Mouse (Mus musculus) neural tube, embryonic 12.5 days (tissue): ENCODE measurements around the gene Iglon5. TPM values are rescaled to one million over a fixed set of nuclear protein-coding genes. Genes with fewer than 3 reads are reported as not detected.

Experiments used
- ATAC-seq: fragments of 200-750 bp; cut with Nextera tagmentation; 2 replicates; pipeline ENCODE4 v1.8.0; 2017; ENCODE audit warnings: low read depth, mild to moderate bottlenecking, moderate TSS enrichment, moderate library complexity; ENCODE audit not compliant: low FRiP score
- H3K27ac ChIP-seq: fragments of 300-500 bp; sonication (generic); 2 replicates; pipeline ENCODE4 v1.5.1; 2016
- H3K27me3 ChIP-seq: fragments of 300-500 bp; sonication (generic); replicated peaks from 2 replicates; pipeline ENCODE4 v1.6.1; 2016; ENCODE audit warnings: mild to moderate bottlenecking
- H3K36me3 ChIP-seq: fragments of 300-500 bp; sonication (generic); 2 replicates; pipeline ENCODE4 v1.6.1; 2016; ENCODE audit warnings: mild to moderate bottlenecking
- H3K4me1 ChIP-seq: fragments of 300-500 bp; sonication (generic); 2 replicates; pipeline ENCODE4 v1.6.1; 2016
- H3K4me2 ChIP-seq: fragments of 300-500 bp; sonication (generic); replicated peaks from 2 replicates; pipeline ENCODE4 v1.6.1; 2016; ENCODE audit warnings: mild to moderate bottlenecking
- H3K4me3 ChIP-seq: fragments of 300-500 bp; sonication (generic); 2 replicates; pipeline ENCODE4 v1.5.1; 2016
- H3K9ac ChIP-seq: fragments of 300-500 bp; sonication (generic); 2 replicates; pipeline ENCODE4 v1.6.1; 2016; ENCODE audit warnings: mild to moderate bottlenecking
- H3K9me3 ChIP-seq: fragments of 300-500 bp; sonication (generic); 2 replicates; pipeline ENCODE4 v1.6.1; 2016; ENCODE audit warnings: mild to moderate bottlenecking
- WGBS: fragments of 180-500 bp; shearing (Covaris S2); methylation state at CpG from one replicate; pipeline ENCODE4 v1.1.7; 2016; 5-methylcytosine and 5-hydroxymethylcytosine counted together
- polyA plus RNA-seq: library from polyadenylated mRNA; unstranded; fragments of >200 nt; fragmentation: Nextera tagmentation; extraction: Ambion mirVana; gene quantifications from 2 replicates; pipeline ENCODE4 v1.2.1, GENCODE M21; 2016

The Iglon5 gene
- polyA plus RNA-seq, 1 experiment from 2014 or later, result 4.0 TPM

GRCm38 (mm10) chr7:43441071-43441470 lies 48.8 kb downstream of the Iglon5 start:
- H3K27me3 ChIP-seq, result no peaks in the 10 kb centered on the region
- H3K36me3 ChIP-seq, result no peaks in the 10 kb centered on the region
- H3K9ac ChIP-seq, result no peak overlapping the region
- H3K4me3 ChIP-seq, result no peak overlapping the region
- ATAC-seq, result no peak
- no peaks in the 10 kb centered on the region for H3K9me3 ChIP-seq
- H3K4me1 ChIP-seq, result peaks cover 19% of the 10 kb centered on the region
- no peak overlapping the region for H3K27ac ChIP-seq
- 89% methylated on average over 3 of the region's 3 CpGs for WGBS
- no peak overlapping the region for H3K4me2 ChIP-seq

GRCm38 (mm10) chr7:43440482-43440881 lies 49.4 kb downstream of the Iglon5 start, which contains the start of gene Cldnd2:
Gene Cldnd2, plus strand, starts transcription at chr7:43440782.
- H3K4me2 ChIP-seq, result no peak within 1 kb of the TSS
- 82% methylated on average over 6 of the region's 6 CpGs for WGBS

GRCm38 (mm10) chr7:43438611-43439010 lies 51.3 kb downstream of the Iglon5 start:
- no peak for ATAC-seq
- H3K27ac ChIP-seq, result no peak overlapping the region
- H3K9me3 ChIP-seq, result no peaks in the 10 kb centered on the region
- WGBS, result 82% methylated on average over 4 of the region's 4 CpGs
- no peak overlapping the region for H3K9ac ChIP-seq
- H3K36me3 ChIP-seq, result no peaks in the 10 kb centered on the region
- H3K4me3 ChIP-seq, result no peak overlapping the region
- no peak overlapping the region for H3K4me2 ChIP-seq
- H3K27me3 ChIP-seq, result no peaks in the 10 kb centered on the region
- peaks cover 9% of the 10 kb centered on the region for H3K4me1 ChIP-seq

More at GRCm38 (mm10) chr7:43440482-43440881, 49.4 kb downstream of the Iglon5 start, which contains the start of gene Cldnd2:
- Histone ChIP-seq H3K36me3 (no peaks in the 10 kb centered on the region), H3K9ac (no peak within 1 kb of the TSS), H3K4me1 (peaks cover 19% of the 10 kb centered on the region), H3K9me3 (no peaks in the 10 kb centered on the region), H3K4me3 (no peak within 1 kb of the TSS), H3K27ac (no peak within 1 kb of the TSS), H3K27me3 (no peaks in the 10 kb centered on the region)
- no peak for ATAC-seq

- Histone ChIP-seq H3K27me3 (no peaks in the 10 kb centered on the region), H3K36me3 (no peaks in the 10 kb centered on the region), H3K4me1 (no peaks in the 10 kb centered on the region), H3K4me2 (no peak within 1 kb of the TSS), H3K27ac (no peak within 1 kb of the TSS), H3K9me3 (no peaks in the 10 kb centered on the region), H3K4me3 (no peak within 1 kb of the TSS), H3K9ac (no peak within 1 kb of the TSS)
- 76% methylated on average over 10 of the region's 10 CpGs for WGBS
- ATAC-seq, result no peak
Measured at GRCm38 (mm10) chr7:43436341-43437255, 53.3 kb downstream of the Iglon5 start, which contains the start of gene Nkg7. Gene Nkg7, plus strand, starts transcription at chr7:43437073.

- Histone ChIP-seq H3K9ac (no peak overlapping the region), H3K36me3 (no peaks in the 10 kb centered on the region), H3K4me3 (no peak overlapping the region), H3K4me1 (no peaks in the 10 kb centered on the region), H3K9me3 (no peaks in the 10 kb centered on the region), H3K27me3 (no peaks in the 10 kb centered on the region), H3K4me2 (no peak overlapping the region), H3K27ac (no peak overlapping the region)
- WGBS, result 82% methylated on average over 5 of the region's 5 CpGs
- ATAC-seq, result no peak
Measured at GRCm38 (mm10) chr7:43434676-43435075, 55.2 kb downstream of the Iglon5 start.

GRCm38 (mm10) chr7:43432891-43433290 lies 57.0 kb downstream of the Iglon5 start:
- Histone ChIP-seq H3K4me1 (no peaks in the 10 kb centered on the region), H3K27me3 (no peaks in the 10 kb centered on the region), H3K9ac (no peak overlapping the region), H3K9me3 (no peaks in the 10 kb centered on the region), H3K36me3 (no peaks in the 10 kb centered on the region), H3K4me2 (no peak overlapping the region), H3K27ac (no peak overlapping the region), H3K4me3 (no peak overlapping the region)
- WGBS, result 82% methylated on average over 4 of the region's 4 CpGs
- ATAC-seq, result no peak

GRCm38 (mm10) chr7:43429500-43429899 lies 60.4 kb downstream of the Iglon5 start:
- Histone ChIP-seq H3K36me3 (no peaks in the 10 kb centered on the region), H3K27ac (no peak overlapping the region), H3K4me2 (no peak overlapping the region), H3K4me3 (no peak overlapping the region), H3K9me3 (no peaks in the 10 kb centered on the region), H3K9ac (no peak overlapping the region), H3K27me3 (no peaks in the 10 kb centered on the region), H3K4me1 (no peaks in the 10 kb centered on the region)
- ATAC-seq, result no peak
- 66% methylated on average over 4 of the region's 4 CpGs for WGBS

- H3K4me2 ChIP-seq, result no peak within 1 kb of the TSS
- no peak within 1 kb of the TSS for H3K9ac ChIP-seq
- no peak within 1 kb of the TSS for H3K4me3 ChIP-seq
- no peak within 1 kb of the TSS for H3K27ac ChIP-seq
- no peaks in the 10 kb centered on the region for H3K9me3 ChIP-seq
- no peaks in the 10 kb centered on the region for H3K36me3 ChIP-seq
- ATAC-seq, result no peak
- H3K4me1 ChIP-seq, result no peaks in the 10 kb centered on the region
- no peaks in the 10 kb centered on the region for H3K27me3 ChIP-seq
- WGBS, result 79% methylated on average over 8 of the region's 8 CpGs
Measured at GRCm38 (mm10) chr7:43427406-43427805, 62.5 kb downstream of the Iglon5 start, which contains the start of gene Lim2. Gene Lim2, plus strand, starts transcription at chr7:43427670.

GRCm38 (mm10) chr7:43423991-43424625 lies 65.8 kb downstream of the Iglon5 start:
- ATAC-seq, result no peak
- Histone ChIP-seq H3K9ac (no peak overlapping the region), H3K4me1 (no peaks in the 10 kb centered on the region), H3K4me2 (no peak overlapping the region), H3K4me3 (no peak overlapping the region), H3K27ac (no peak overlapping the region), H3K27me3 (no peaks in the 10 kb centered on the region), H3K36me3 (no peaks in the 10 kb centered on the region), H3K9me3 (no peaks in the 10 kb centered on the region)
- 67% methylated on average over 3 of the region's 3 CpGs for WGBS

GRCm38 (mm10) chr7:43422995-43423617 lies 66.8 kb downstream of the Iglon5 start:
- H3K9ac ChIP-seq, result no peak overlapping the region
- no peak overlapping the region for H3K27ac ChIP-seq
- no peaks in the 10 kb centered on the region for H3K4me1 ChIP-seq
- peak; percentile 93 for ATAC-seq
- 13% methylated on average over 11 of the region's 11 CpGs for WGBS
- no peaks in the 10 kb centered on the region for H3K9me3 ChIP-seq
- no peaks in the 10 kb centered on the region for H3K36me3 ChIP-seq
- no peaks in the 10 kb centered on the region for H3K27me3 ChIP-seq
- H3K4me3 ChIP-seq, result no peak overlapping the region
- 0 out of 2 replicates have a peak overlapping the region, but pooled peaks have one; percentile 22 for H3K4me2 ChIP-seq
